Mouse (Mus musculus) right cerebral cortex, postnatal 10 days (tissue): Measurements from ENCODE around the gene Mrps27.
A peak's percentile ranks its signal among the peaks of the same experiment; 100 is the strongest.
"Not testable (repeated sequence)": the region's sequence is repeated elsewhere in the genome, so short reads cannot be mapped to it uniquely, and the experiment has no call there.

ENCODE experiments used
- DNase-seq, 2 experiments: peaks; one replicate each; pipeline ENCODE4 v3.0.0; 2021; ENCODE audit warnings: low spot score in 2 of 2

The Mrps27 gene

DNA sequence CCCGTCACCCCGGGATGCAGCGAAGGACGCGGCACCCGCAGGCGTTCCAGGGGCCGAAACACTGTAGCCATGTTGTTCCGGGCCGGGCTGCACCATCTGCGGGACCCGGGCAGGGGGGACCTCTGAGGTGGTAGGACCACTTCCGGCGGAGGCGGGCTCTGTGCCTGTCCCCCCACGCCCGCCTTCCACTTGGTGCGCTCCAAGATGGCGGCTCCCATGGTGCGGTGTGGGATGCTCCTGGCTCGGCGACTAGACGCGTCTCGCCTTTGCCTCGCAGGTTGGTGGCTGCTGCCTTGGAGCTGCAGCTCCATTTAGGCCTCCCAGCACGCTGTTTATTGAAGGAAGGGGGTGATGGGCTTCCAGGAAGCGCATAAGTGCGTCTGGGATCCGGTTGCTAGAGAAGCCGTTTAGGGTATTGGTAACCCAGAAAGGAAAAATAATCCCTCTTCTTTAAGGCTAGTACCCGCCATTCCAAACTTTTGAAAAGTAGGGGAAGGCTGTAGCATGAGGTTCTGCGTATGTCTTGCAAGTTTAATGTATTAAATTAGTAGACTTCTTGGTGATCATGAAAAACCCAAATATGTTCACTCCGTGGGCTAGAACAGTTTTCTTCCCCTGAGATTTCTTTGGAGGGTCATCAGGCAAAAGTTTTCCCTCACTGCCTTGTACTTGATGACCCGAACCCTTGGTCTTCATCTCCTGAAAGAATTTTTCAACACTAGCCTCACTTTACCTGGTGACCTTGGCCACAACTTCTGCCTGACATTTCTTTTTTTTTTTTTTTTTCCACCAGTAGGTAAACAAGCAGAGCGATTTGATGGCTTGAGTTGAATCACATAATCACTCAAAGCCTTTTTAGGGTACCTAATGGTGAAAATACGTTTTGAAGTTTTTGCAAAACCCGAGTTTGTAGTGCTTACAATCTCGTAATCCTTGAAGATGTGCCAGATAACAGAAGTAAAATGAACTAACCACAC is at the start of gene Mrps27, which contains the start of gene Ptcd2:
Mrps27 (plus strand) TSS at position 188 of the 977 bp plus-strand sequence.
Ptcd2 (minus strand) TSS at position 107 of the 977 bp plus-strand sequence.
- DNase-seq: peak; percentile 98

DNA sequence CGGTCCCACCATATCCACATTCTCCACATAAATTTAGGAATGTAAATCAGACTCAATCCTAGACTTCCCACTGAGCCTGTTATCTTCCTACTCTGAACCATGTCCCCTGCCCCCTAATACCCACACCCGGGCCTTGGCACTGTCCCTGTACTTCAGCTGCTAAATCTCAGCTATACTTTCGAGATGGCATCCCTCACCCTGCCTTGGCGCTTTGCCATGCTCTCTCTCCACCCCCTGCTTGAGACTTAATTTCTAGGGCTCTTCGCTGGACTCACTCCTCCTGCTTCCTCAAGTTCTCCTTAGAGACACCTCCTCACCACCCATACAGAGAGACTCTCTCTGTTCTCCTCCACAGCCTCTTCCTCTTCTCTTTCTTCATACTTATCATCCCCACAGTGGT is 44.7 kb upstream of the Mrps27 start:
- DNase-seq: no peak

DNA sequence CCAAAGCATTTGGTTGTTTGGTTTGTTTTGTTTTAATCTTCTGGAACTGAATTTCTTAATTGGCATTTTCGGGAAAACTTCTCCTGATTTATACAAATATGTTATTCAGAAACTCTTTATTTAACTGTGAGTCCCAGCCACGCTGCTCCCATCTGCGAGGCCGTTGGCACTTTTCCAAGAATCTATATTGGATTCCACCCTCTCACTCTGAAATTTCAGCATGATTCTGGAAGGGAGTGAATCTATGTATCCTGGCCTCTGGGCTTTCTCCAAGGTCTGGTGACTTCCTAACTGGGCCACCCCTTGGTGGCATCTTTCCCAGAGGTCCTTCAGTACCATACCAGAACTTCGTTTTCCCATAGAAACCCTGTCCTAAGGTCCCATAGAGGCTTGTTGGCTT is 40.7 kb upstream of the Mrps27 start:
- peak; percentile 80 to 86 for DNase-seq

DNA sequence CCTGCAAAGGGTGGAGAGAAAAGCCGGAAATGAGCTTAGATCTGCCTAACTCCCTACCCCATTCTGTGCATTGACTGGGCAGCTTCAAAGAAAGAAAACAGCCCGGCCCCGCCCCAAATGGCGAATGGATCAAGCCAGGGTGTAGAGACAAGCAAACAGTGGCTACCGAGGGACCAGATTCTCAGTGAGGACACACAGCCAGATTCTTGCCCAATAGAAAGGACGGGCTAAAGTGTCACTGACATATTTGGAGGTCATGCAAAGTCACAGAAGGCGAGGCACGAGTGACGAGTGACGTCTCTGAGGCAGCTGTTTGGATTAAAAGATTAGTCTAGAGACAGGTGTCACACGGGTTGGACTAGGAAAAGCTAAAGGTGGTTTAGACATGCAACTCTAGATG is 40.2 kb upstream of the Mrps27 start:
- DNase-seq: no peak

DNA sequence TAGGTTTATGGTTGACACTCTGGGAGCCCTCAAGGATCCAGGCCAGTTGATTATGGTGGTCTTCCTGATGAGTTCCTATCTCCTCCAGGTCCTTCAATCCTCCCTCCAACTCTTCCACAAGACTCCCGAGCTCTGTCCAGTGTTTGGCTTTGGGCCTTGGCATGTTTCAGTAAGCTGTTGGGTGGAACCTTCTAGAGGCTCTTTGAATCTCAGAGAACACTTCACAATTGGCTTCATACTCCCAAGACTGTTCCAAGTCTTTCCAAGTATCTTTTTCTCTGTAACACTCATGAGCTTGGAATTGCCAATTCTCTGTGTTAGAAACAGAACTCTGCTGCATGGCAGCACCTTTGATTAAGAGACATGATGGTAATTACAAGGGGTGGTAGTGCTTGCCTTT is 39.4 kb upstream of the Mrps27 start:
- no peak for DNase-seq

DNA sequence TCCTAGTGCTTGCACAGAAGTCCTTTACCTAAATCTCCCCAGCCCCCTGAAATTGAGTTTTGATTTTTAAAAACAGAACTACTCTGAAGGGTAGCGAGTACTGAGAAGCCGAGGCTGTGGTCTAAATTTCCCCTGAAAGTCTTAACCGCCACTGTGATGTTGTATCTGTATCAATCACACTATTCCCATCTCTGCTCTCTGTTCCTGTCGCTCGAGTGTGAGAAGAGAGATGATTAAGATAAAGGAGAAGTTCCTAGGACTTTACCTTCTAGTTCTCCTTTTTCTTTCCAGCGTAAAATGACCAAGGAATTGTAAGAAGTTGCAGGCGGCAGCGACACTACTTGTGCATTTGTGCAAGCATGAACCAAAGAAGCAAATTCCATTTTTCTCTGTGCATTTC is 38.4 kb upstream of the Mrps27 start:
- no peak for DNase-seq

DNA sequence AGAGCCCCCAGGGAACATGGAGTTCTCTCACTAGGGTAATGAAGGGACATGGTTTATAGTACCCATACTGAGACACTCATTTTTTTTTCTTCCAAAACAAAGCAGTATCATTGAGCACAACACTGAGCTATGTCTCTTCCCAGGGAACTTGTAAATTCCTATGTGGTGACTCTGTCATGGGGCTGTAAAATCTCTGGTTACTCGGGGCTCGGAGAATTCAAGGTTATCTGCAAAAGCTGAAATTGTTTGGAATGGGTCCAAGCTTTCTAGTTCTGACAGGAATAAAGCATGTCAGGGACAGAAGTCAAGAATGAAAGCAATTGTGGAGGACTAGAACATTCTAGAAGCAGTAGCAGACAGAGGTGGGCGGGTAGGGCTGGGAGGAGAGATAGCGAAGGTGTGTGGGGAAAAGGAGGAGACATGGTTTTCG is 36.6 kb upstream of the Mrps27 start:
- no peak for DNase-seq

DNA sequence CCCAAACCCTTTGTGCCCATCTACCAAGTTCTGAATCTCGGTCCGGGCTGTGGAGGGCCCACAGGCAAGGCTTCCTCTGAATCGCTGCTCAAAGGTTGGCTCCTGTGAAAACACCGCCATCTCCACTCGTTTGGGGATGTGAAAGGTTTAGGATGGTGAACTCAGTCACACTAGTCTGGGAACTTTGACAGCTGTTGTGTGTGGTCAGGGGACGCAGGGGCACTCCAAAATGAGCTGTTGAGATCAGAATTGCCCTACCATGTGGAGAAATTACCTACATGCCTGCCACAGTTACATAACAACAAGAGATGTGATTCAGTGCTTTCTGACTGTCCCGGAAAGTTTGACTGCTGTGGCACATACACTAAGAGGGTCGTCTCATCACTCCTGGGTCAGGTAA is 36.2 kb upstream of the Mrps27 start:
- no peak for DNase-seq

DNA sequence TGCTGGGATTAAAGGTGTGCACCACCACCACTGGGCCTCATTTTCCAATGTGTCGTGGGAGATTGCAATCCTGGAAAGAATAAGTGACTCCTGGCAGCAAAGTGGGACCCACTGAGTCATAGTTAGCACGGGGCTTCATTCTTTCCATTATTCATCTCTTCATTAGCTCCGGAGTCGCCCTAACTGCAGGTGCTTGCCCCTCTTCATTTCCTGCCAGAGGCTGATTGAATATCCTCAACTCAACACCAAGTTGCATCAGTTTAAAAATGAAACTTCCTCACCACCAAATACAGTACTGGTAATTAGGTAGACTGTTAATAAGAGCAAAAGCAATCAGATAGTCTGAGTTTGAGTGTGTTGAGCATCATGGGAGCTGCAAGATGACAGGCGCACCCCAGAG is 30.5 kb upstream of the Mrps27 start:
- no peak for DNase-seq

DNA sequence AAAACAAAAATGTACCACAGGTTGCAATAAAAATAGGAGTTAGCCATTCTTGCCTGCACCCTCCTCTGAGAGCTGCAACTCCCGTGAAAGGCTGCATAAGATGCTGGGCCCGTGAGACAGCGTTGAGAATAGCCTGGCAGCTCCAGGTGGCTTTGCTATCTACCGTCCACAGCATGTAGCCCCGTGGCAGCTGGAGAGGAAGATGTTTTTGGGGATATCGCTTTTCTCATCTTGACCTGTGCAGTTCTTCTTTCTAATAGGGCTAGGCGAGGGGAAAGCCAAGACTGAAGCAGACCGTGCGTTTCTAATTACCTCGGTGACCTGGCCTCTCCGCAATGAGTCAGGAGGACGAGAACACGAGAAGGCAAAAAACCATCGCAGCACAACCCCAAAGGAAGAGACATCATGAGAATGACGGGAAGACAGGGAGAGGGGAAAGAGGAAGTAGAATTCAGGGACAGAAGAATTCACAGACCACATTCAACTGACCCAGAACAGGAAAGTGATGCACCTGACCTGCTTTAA is 29.9 kb upstream of the Mrps27 start:
- DNase-seq: no peak

DNA sequence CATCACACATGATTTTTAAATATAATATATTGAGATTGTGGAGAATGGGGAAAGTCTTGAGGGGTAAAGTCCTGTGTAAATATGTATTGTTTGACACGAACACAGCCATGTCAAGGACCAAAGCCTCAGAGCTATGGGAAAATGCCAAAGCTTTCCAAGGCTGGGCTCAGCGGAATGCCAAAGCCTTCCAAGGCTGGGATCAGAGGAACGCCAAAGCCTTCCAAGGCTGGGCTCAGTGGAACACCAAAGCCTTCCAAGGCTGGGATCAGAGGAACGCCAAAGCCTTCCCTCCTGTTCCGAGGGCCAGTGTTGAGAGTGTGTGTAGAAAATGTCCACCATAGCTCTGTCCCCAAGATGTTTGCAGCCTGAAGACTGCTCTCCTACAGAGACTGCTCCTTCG is 28.2 kb upstream of the Mrps27 start:
- DNase-seq: no peak

DNA sequence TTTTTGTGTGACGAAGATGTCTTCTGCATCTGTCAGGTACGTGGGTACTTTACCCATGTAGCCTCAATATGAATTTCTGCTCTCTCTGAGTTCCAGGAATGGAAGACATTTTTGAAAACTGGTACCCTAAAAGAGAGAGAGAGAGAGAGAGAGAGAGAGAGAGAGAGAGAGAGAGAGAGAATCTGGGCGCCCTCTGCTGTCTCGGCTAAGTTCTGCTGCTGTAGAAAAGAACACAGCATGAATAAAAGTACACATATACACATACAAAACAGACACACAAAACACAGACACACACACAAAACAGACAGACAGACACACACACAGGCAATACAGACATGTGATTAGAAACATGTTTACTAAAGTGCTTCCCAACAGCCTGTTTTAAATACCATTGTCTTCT is 27.5 kb upstream of the Mrps27 start:
- DNase-seq: peak; percentile 71 to 76

DNA sequence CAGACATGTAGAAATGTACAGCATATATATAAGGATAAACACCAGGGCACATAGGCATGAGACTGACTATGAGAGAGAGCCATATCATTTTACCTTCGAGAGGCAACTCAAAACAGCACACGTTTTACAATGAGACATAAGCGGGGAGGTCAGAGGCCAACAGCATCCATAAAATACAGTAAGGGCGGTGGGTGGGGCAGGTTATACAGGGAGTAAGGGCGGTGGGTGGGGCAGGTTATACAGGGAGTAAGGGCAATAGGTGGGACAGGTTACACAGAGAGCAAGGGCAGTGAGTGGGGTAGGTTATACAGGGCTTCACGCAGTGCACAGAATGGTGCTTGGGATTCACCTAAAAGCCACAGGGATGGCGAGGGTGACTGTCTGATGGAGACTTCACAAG is 24.1 kb upstream of the Mrps27 start:
- no peak for DNase-seq

DNA sequence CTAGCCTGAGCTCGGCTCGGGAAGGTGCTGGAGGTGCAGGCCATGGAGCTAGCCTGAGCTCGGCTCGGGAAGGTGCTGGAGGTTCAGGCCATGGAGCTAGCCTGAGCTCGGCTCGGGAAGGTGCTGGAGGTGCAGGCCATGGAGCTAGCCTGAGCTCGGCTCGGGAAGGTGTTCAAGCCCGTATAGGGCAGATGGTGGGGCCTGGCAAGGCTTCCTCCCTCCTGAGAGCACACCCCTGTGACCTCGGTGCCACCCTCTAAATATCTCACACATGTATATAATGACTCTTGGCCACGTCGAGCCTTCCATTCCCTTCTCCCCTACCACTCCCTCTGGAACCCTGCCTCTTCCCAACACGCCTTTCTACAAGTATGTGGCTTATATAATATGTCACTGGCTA is 21.7 kb upstream of the Mrps27 start:
- not testable (repeated sequence) for DNase-seq

DNA sequence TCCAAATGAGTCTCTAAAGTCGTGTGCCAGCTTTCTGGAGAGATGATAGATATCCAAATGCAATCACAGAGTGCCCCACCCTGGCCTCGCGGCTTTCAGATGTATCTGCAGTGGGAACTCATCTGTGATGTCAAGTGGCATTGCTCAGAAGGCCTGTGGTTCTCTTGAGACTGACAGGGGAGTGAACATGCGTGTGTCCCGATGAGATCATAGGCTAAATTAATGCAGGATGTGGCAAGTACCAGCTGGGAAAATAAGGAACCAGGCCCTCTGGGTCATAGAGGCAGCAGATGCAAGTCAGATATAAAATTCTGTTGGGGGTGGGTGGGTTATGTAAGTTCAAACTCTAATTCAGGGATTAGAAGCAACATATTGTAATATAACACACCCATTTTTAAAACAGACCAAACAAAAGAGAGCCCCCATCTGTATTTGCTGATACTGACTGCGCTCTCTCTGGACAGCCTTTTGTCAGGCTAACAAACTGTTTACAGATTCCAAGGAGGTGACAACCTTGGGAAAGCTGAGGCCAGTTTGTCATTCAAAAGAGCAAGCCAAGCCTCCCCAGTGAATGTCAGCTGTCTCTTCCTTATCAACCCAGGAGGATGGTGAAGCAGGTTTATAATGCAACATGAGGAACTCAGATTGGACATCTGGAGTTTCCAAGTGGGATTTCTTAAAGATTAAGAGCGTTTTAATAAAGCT is 20.8 kb upstream of the Mrps27 start:
- DNase-seq: no peak

DNA sequence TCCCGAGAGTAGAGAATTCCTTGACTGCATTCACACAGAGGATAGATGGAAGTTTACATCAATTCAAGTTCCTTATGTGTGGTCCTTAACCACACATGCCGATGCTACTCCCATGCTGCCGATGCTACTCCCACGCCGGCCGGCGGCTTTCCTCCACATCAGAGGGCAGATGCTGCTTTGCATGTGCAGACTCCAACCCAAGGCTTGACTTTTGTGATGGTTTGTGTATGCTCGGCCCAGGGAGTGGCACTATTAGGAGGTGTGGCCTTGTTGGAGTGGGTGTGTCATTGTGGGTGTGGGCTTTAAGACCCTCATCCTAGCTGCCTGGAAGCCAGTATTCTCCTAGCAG is 20.3 kb upstream of the Mrps27 start:
- DNase-seq: not testable (repeated sequence)

DNA sequence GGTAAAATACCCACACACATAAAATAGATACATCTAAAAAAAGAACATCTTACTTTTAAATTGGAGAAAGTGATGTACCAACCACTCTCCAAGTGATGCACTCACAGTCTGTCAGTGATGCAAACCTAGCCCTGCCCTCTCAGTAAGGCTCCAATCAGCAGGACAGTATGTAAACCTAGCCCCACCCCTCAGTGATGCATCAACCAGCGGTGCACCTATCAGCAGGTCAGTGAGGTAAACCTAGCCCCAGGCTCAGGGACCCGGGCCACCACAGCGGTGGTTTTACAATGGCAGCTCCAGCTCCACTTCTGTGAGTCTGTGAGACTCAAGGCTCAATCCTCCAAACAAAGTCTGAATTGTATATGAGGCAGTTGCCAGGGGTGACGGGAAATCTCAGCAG is 13.3 kb upstream of the Mrps27 start:
- DNase-seq: no peak

DNA sequence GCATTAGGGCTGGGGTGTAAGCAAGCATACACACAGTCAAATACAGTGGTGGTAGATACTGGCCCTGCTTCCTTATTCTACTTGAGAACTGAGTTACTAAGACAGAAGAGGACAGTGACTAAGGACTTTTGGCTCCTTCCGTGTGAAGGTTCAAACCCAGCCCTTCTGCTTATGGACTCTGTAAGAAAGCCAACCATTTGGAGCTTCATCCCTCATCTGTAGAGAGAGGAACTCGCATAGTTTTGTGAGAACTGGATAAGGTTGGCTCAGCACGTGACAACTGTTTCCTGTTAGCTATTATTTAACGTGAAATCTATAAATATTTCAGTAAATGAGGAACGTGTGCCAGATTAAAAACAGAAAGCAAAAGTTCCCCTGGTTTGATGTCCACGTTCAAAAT is 7.1 kb upstream of the Mrps27 start:
- no peak for DNase-seq

DNA sequence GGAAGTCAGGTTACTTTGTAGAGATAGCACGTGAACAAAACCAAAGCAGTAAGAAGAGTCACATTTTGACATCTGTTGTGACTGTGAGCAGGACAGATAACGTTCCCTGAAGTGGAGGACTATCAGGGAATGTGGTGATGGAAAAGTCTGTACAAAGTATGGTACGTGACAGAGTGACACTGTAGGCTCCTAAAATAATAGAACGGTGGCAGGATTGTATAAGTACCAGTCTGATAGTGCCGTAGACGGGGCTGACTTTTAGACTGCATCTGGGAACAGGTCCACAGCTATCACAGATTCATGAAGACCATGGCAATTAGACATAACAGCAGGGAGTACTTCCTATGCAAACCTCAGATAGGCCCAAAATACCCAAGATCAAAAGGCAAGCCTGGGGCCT is 3.1 kb upstream of the Mrps27 start:
- DNase-seq: no peak

DNA sequence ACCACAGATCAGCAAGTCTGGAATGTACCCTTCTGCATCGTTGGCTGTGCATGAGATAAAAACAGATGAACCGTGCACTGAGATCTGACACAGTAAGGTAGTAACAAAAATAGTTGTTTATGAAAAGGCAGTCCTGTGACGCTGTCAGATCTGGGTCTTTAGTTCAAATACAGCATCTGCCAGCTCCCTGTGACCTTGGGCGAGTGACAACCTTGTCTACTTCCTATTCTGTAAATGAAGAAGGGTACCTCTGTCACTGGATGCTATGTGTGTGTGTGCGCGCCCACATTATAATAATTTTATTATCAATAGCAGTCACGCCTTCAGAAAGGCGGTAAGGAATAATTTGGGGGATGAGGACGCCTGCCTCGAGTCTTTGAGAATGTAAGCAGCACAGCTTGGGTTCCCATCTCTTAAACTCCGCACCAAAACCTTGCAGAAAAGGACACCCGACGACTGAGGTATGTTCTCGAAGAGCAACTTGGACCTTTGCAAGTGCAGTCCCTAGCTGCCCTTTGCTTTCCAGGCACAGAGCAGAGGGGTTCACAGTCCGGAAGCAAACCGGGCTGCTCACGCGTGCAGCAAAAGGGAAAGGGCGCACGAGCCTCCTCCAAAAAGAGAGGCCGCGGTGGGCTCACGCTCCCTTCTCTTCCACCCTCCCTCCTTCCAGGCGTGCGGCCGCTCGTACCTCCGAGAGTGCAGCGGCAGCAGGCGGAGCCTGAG is 549 bp upstream of the Mrps27 start:
- DNase-seq: no peak

DNA sequence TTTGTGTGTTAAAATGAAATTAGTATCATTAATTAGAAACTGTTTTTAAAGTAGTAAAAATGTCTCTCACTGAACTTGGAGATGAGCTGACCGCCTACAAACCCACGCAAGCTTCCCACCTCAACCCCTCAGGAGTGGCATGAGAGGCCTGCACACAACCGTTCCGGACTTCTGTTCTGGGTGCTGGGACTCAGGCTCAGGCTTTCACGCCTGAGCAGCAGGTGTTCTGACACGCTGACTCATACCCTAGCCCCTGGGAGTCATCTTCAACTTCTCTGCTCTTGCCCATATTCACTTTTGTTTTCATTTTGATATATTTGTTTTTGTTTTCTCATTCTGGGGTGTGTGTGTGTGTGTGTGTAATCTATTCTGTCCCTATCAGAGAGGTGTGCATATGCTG is 5.4 kb downstream of the Mrps27 start:
- no peak for DNase-seq

DNA sequence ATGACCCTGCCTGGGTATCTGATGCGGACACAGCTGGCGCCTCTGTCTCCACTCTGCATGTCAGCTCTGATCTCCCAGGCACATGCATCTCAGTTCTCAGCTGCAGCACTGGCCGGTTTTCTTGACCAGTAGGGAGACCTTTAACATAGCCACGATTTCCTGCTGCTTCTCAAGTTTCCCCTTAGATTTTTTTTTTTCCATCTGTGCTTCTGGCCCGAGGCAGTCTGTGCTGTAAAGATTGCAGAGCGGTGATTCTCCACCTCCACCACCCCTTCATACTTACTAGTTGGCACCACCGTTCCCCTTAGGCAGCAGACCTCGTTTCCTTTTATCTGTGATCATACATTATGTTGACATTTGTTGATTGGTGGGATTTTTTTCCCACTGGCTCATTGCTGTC is 6.6 kb downstream of the Mrps27 start:
- no peak for DNase-seq
